Mouse (Mus musculus) kidney, embryonic 15.5 days (tissue): ENCODE data around the gene Supt4a. TPM values are rescaled to one million over a fixed set of nuclear protein-coding genes. Genes with fewer than 3 reads are reported as not detected.

Experiments
- ATAC-seq: fragments of 200-750 bp; cut with Nextera tagmentation; replicated peaks from 2 replicates; pipeline ENCODE4 v1.8.0; 2017; ENCODE audit warnings: moderate TSS enrichment; ENCODE audit not compliant: low FRiP score
- H3K27ac ChIP-seq: fragments of 300-500 bp; sonication (generic); 2 replicates; pipeline ENCODE4 v1.5.1; 2015; ENCODE audit warnings: mild to moderate bottlenecking, inconsistent platforms
- H3K27me3 ChIP-seq: fragments of 300-500 bp; sonication (generic); 2 replicates; pipeline ENCODE4 v1.6.1; 2015; ENCODE audit warnings: inconsistent platforms
- H3K36me3 ChIP-seq: fragments of 300-500 bp; sonication (generic); 2 replicates; pipeline ENCODE4 v1.6.1; 2015; ENCODE audit warnings: inconsistent platforms
- H3K4me1 ChIP-seq: fragments of 300-500 bp; sonication (generic); 2 replicates; pipeline ENCODE4 v1.6.1; 2015; ENCODE audit warnings: inconsistent platforms
- H3K4me2 ChIP-seq: fragments of 300-500 bp; sonication (generic); 2 replicates; pipeline ENCODE4 v1.6.1; 2015; ENCODE audit warnings: moderate library complexity, mild to moderate bottlenecking, inconsistent platforms
- H3K4me3 ChIP-seq: fragments of 300-500 bp; sonication (generic); replicated peaks from 2 replicates; pipeline ENCODE4 v1.5.1; 2015; ENCODE audit warnings: mild to moderate bottlenecking, inconsistent platforms
- H3K9ac ChIP-seq: fragments of 300-500 bp; sonication (generic); 2 replicates; pipeline ENCODE4 v1.6.1; 2015; ENCODE audit warnings: mild to moderate bottlenecking, inconsistent platforms
- H3K9me3 ChIP-seq: fragments of 300-500 bp; sonication (generic); replicated peaks from 2 replicates; pipeline ENCODE4 v1.6.1; 2016; ENCODE audit warnings: inconsistent platforms
- WGBS: fragments of 180-500 bp; shearing (Covaris S2); methylation state at CpG from one replicate; pipeline ENCODE4 v1.1.7; 2015; ENCODE audit warnings: mixed read lengths; 5-methylcytosine and 5-hydroxymethylcytosine counted together
- polyA plus RNA-seq: library from polyadenylated mRNA; unstranded; fragments of >200 nt; fragmentation: Nextera tagmentation; extraction: Ambion mirVana; gene quantifications from 2 replicates; pipeline ENCODE4 v1.2.1, GENCODE M21; 2015

Gene Supt4a
- polyA plus RNA-seq, 1 experiment from 2014 or later: 164 TPM

- Histone ChIP-seq H3K9ac (no peak overlapping the region), H3K27me3 (no peaks in the 10 kb centered on the region), H3K4me3 (no peak overlapping the region), H3K27ac (no peak overlapping the region), H3K4me1 (peaks cover 18% of the 10 kb centered on the region), H3K36me3 (no peaks in the 10 kb centered on the region), H3K4me2 (no peak overlapping the region), H3K9me3 (no peaks in the 10 kb centered on the region)
- ATAC-seq: no peak
- 70% methylated on average over 11 of the region's 11 CpGs for WGBS
Observed at GRCm38 (mm10) chr11:87727021-87727420, 10.3 kb upstream of the Supt4a start.

- Histone ChIP-seq H3K36me3 (no peaks in the 10 kb centered on the region), H3K4me3 (no peak overlapping the region), H3K4me1 (peaks cover 18% of the 10 kb centered on the region), H3K4me2 (no peak overlapping the region), H3K9ac (no peak overlapping the region), H3K27ac (no peak overlapping the region), H3K27me3 (no peaks in the 10 kb centered on the region), H3K9me3 (no peaks in the 10 kb centered on the region)
- WGBS: 62% methylated on average over 4 of the region's 4 CpGs
- no peak for ATAC-seq
Observed at GRCm38 (mm10) chr11:87727471-87727870, 9.9 kb upstream of the Supt4a start.

- Histone ChIP-seq H3K4me3 (no peak overlapping the region), H3K4me2 (no peak overlapping the region), H3K9me3 (no peaks in the 10 kb centered on the region), H3K9ac (no peak overlapping the region), H3K27me3 (no peaks in the 10 kb centered on the region), H3K27ac (no peak overlapping the region), H3K36me3 (no peaks in the 10 kb centered on the region), H3K4me1 (peaks cover 22% of the 10 kb centered on the region)
- 36% methylated on average over 18 of the region's 18 CpGs for WGBS
- ATAC-seq: no peak
Observed at GRCm38 (mm10) chr11:87728850-87729592, 8.3 kb upstream of the Supt4a start.

- Histone ChIP-seq H3K4me1 (peaks cover 25% of the 10 kb centered on the region), H3K27ac (no peak overlapping the region), H3K27me3 (no peaks in the 10 kb centered on the region), H3K4me2 (no peak overlapping the region), H3K9ac (no peak overlapping the region), H3K9me3 (no peaks in the 10 kb centered on the region), H3K36me3 (no peaks in the 10 kb centered on the region), H3K4me3 (no peak overlapping the region)
- no peak for ATAC-seq
- 74% methylated on average over 13 of the region's 13 CpGs for WGBS
Observed at GRCm38 (mm10) chr11:87729593-87730185, 7.7 kb upstream of the Supt4a start.

GRCm38 (mm10) chr11:87730652-87731310, 6.6 kb upstream of the Supt4a start:
- H3K9ac ChIP-seq: no peak overlapping the region
- no peaks in the 10 kb centered on the region for H3K27me3 ChIP-seq
- H3K4me3 ChIP-seq: no peak overlapping the region
- peaks cover 15% of the 10 kb centered on the region for H3K4me1 ChIP-seq
- H3K36me3 ChIP-seq: no peaks in the 10 kb centered on the region
- ATAC-seq: no peak
- no peaks in the 10 kb centered on the region for H3K9me3 ChIP-seq
- H3K4me2 ChIP-seq: no peak overlapping the region
- H3K27ac ChIP-seq: no peak overlapping the region
- 80% methylated on average over 10 of the region's 10 CpGs for WGBS

- peak overlapping the region; percentile 19; the same call in 1 of the 2 replicates for H3K9ac ChIP-seq
- ATAC-seq: no peak
- 68% methylated on average over 5 of the region's 5 CpGs for WGBS
- peaks cover 19% of the 10 kb centered on the region for H3K4me1 ChIP-seq
- H3K4me3 ChIP-seq: peak overlapping the region; percentile 13; the same call in 1 of the 2 replicates
- no peaks in the 10 kb centered on the region for H3K27me3 ChIP-seq
- no peak overlapping the region for H3K27ac ChIP-seq
- H3K9me3 ChIP-seq: no peaks in the 10 kb centered on the region
- peak overlapping the region; percentile 47 for H3K4me2 ChIP-seq
- peaks cover 4% of the 10 kb centered on the region for H3K36me3 ChIP-seq
Observed at GRCm38 (mm10) chr11:87734346-87734745, 3.0 kb upstream of the Supt4a start.

GRCm38 (mm10) chr11:87735691-87736090, 1.7 kb upstream of the Supt4a start:
- H3K27ac ChIP-seq: no peak overlapping the region; the same call in 1 of the 2 replicates
- H3K27me3 ChIP-seq: no peaks in the 10 kb centered on the region
- 85% methylated on average over 6 of the region's 6 CpGs for whole genome bisulfite sequencing
- no peak overlapping the region for H3K4me2 ChIP-seq
- H3K4me3 ChIP-seq: no peak overlapping the region
- H3K9me3 ChIP-seq: no peaks in the 10 kb centered on the region
- H3K9ac ChIP-seq: no peak overlapping the region
- peaks cover 17% of the 10 kb centered on the region for H3K36me3 ChIP-seq
- H3K4me1 ChIP-seq: peaks cover 19% of the 10 kb centered on the region
- no peak for ATAC-seq

GRCm38 (mm10) chr11:87736647-87737134, 661 bp upstream of the Supt4a start:
- Histone ChIP-seq H3K27ac (peak overlapping the region; percentile 85), H3K4me2 (peak overlapping the region; percentile 93), H3K9me3 (no peaks in the 10 kb centered on the region), H3K36me3 (peaks cover 27% of the 10 kb centered on the region), H3K4me1 (peaks cover 19% of the 10 kb centered on the region), H3K9ac (peak overlapping the region; percentile 51), H3K27me3 (no peaks in the 10 kb centered on the region), H3K4me3 (peak overlapping the region; percentile 70)
- peak; percentile 83 for ATAC-seq
- 1% methylated on average over 31 of the region's 31 CpGs for WGBS

GRCm38 (mm10) chr11:87743691-87744090, 6.3 kb downstream of the Supt4a start:
- 90% methylated on average over 3 of the region's 3 CpGs for WGBS
- Histone ChIP-seq H3K27me3 (no peaks in the 10 kb centered on the region), H3K4me3 (no peak overlapping the region), H3K4me1 (peaks cover 6% of the 10 kb centered on the region), H3K9ac (no peak overlapping the region), H3K36me3 (peaks cover 63% of the 10 kb centered on the region), H3K4me2 (no peak overlapping the region), H3K27ac (no peak overlapping the region), H3K9me3 (no peaks in the 10 kb centered on the region)
- ATAC-seq: no peak

- H3K9ac ChIP-seq: no peak overlapping the region
- H3K4me2 ChIP-seq: no peak overlapping the region
- peaks cover 16% of the 10 kb centered on the region for H3K4me1 ChIP-seq
- H3K27me3 ChIP-seq: no peaks in the 10 kb centered on the region
- peaks cover 53% of the 10 kb centered on the region for H3K36me3 ChIP-seq
- no peak overlapping the region for H3K4me3 ChIP-seq
- no peak for ATAC-seq
- 87% methylated on average over 4 of the region's 4 CpGs for WGBS
- H3K27ac ChIP-seq: no peak overlapping the region
- no peaks in the 10 kb centered on the region for H3K9me3 ChIP-seq
Observed at GRCm38 (mm10) chr11:87744964-87745363, 7.6 kb downstream of the Supt4a start.

GRCm38 (mm10) chr11:87745632-87746555, 8.5 kb downstream of the Supt4a start:
- Histone ChIP-seq H3K4me1 (peaks cover 16% of the 10 kb centered on the region), H3K9ac (no peak overlapping the region), H3K27ac (no peak overlapping the region), H3K4me2 (no peak overlapping the region), H3K4me3 (no peak overlapping the region), H3K27me3 (no peaks in the 10 kb centered on the region), H3K36me3 (peaks cover 44% of the 10 kb centered on the region), H3K9me3 (no peaks in the 10 kb centered on the region)
- 78% methylated on average over 9 of the region's 9 CpGs for WGBS
- ATAC-seq: no peak
